Mouse (Mus musculus) 416B (cell line): ENCODE results near the gene Ffar3.
A peak's percentile ranks its signal among the peaks of the same experiment; 100 is the strongest.

ENCODE experiments used
- DNase-seq: peaks from one replicate; pipeline ENCODE4 v3.0.0; 2011; ENCODE audit warnings: low read depth

The Ffar3 gene

DNA sequence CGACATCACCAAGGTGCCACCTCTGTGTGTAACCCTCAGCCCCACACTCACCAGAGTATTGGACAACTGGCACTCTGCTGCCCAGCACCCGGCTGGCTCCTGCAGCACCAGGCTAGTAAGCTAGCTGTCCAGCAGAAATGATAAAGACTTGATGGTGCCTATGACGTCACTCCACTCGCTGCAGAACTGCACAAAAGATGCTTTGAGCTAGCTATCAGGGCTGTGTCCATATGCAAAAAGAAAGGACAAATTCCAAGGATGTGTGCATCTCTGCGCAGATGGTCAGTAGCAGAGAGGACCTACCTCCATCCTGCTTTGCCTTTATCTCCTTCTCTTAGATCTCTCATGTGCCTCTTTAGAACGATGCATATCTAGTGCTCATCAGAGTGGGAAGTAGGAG lies at the start of gene Ffar3:
Gene Ffar3 (minus strand): TSS at position 101 of the 400 bp plus-strand sequence.
- no peak for DNase-seq

DNA sequence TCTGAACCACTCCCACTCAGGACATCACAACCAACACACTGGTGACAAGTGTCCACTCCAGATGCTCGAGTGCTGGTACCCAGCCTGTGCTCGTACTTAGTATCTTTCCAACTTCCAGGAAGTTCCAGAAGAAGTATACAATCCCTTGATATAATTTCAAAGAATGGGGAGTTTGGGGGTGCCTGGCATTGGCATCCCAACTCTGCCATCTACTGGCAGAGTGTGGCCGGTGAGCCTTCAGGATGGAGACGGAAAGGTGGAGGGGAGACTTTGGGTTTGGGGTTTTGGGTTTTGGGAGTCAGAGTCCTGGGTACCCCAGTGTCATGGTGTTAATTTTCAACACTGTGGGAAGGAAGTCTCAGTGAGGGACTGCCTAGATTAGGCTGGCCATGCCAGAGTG lies 48.1 kb upstream of the Ffar3 start:
- peak; percentile 41 for DNase-seq

- no peak for DNase-seq
Measured at GRCm38 (mm10) chr7:30895217-30895616, 39.2 kb upstream of the Ffar3 start.

GRCm38 (mm10) chr7:30892515-30892914 lies 36.5 kb upstream of the Ffar3 start:
- DNase-seq = no peak

GRCm38 (mm10) chr7:30891746-30892145 lies 35.8 kb upstream of the Ffar3 start:
- DNase-seq = no peak

DNA sequence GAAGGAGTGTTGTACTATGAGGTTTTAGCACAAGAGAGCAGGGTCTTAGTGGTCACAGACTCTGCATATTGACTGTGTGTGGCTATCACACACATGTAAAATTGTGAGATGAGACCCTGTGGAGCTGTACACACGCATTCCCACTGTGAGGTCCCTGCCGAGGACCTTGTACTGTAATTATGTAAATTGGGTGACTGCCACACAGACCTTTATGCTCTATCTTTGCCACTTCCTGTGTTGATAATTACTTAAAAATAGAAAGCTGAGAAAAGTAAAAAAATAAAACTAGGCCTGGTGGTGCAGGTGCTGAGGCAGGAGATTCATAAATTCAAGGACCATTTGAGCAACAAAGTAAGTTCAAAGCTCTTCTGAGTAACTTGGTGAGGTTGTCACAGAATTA lies 34.7 kb upstream of the Ffar3 start:
- DNase-seq = no peak

- no peak for DNase-seq
Measured at GRCm38 (mm10) chr7:30888786-30889185, 32.8 kb upstream of the Ffar3 start.

DNA sequence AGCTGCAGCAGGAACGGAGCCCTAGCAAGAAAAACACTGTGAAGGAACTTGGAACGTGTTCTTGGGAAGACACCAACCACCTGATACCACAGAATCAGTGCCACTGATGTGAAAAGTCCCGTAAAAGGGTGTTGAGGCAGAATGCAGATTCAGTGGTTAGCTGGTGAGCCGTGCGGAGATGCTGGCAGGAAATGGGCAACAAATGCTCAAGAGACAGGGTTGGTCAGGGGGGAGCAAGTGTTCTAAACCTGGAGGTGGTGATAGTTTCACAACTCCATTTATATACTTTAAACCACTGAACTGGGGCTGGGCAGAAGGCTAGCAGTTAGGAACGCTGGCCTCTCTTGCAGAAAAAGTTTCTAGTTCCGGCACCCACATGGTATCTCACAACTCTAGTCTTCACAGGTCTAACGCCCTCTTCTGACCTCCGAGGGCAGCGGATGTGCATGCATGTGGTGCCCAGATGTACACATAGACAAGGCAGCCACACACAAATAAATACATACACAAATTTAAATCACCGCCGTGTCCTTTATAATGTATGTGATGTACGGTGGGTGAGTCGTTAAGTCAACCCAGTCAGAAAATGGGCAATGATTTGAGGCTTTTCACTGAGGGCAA lies 31.7 kb upstream of the Ffar3 start:
- peak; percentile 68 for DNase-seq

GRCm38 (mm10) chr7:30886852-30887251 lies 30.9 kb upstream of the Ffar3 start:
- peak; percentile 86 for DNase-seq

- no peak for DNase-seq
Measured at GRCm38 (mm10) chr7:30884047-30884446, 28.1 kb upstream of the Ffar3 start.

- DNase-seq = no peak
Measured at GRCm38 (mm10) chr7:30881367-30881766, 25.4 kb upstream of the Ffar3 start.

DNA sequence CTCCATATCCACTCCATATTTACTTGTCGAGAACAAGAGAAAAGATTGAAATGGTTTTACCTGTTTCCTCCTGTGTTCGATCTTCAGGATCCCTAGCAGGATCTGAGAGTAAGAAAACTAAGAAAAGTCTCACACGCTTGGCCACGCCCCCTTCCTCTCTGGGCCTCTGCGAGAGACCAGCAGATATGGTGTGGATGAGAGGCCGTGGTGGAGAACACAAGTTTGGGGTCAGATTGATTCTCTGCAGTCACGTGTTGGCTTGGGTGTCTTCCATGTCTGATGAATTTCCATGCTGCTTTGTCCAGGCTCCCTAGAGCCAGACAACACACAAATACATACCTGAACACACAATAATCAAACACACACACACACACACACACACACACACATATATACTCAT lies 24.2 kb upstream of the Ffar3 start, which contains the start of gene Cd22:
Gene Cd22 (minus strand): TSS at position 167 of the 400 bp plus-strand sequence.
- DNase-seq = peak; percentile 45

DNA sequence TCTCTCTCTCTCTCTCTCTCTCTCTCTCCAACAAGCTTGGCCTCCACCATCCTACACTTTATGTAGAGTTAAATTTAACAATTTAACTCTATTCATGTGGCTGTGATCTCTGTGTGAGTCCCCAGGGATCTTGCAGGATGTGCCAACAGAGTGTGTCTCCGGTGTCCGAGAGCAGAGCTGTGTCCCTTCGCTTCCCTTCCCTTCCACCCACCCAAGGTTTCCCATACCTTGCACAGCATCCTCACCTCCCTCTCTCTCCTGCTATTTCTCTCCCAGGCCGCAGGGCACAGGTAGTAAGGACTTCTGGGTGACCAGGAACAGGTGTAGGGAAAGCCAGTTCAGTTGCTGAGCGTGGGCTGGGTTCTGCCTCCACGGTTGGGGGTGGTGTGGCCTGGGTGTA lies 23.0 kb upstream of the Ffar3 start:
- DNase-seq = no peak

DNA sequence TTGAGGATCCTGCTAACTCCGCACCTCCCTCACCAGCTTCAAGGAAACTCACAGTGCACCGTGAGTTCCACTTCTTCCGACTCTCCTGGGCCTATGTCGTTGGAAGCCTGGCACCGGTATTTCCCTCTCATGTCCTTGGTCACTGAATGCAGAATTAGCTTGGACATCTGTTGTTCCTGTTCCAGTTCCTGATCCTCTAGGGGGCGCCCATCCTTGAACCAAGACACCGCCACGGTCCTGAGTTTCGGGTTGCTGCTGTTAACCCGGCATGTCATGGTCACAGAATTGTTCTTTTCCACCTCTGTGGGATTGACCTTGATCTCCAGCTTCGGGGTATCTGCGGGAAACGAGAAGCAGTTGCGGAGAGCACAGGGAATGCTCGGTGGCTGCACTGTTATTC lies 17.1 kb upstream of the Ffar3 start:
- DNase-seq = peak; percentile 78

- no peak for DNase-seq
Measured at GRCm38 (mm10) chr7:30863386-30863785, 7.4 kb upstream of the Ffar3 start.

DNA sequence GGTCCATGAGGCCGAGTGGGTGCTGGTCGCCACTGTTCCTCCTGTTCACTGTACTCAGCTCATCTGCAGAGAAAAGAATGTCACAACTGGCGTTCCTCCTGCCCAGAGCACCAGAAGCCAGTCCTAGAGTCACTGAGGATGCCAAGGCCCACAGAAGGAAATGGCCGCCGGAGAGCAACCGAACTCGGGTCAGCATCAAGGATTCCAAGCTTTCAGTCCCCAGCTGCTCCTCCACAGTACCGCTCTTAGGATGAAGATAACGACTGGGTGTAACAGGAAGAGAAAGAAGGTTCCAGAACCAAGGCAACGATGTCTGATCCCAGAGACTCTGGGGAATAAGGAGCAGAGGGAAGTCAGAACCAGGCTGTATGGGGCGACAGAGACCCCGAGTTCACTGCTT lies 5.5 kb upstream of the Ffar3 start, which contains the start of gene Ffar1:
Gene Ffar1 (minus strand): TSS at position 101 of the 400 bp plus-strand sequence.
- DNase-seq = no peak

- peak; percentile 85 for DNase-seq
Measured at GRCm38 (mm10) chr7:30859635-30860402, 3.8 kb upstream of the Ffar3 start.

- DNase-seq = peak; percentile 92
Measured at GRCm38 (mm10) chr7:30859290-30859634, 3.3 kb upstream of the Ffar3 start.

DNA sequence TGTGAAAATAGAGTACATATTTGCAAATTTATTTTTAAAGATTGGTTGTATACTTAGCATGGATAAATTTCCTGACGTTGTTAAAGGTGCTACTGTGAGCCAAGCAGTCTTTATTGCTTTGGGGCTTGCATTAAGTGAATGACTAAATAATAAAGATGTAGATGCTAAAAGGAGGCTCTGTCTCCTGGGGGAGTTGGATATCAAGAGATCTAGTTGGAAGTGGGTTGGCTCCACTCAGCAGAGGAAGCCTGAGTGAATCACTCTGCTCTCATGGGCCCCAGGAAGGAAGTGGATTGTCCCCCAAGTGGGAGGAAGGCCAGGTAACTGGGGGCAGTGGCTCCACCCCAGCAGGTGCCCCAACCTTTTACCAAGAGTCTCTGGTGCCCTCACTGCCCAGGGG lies 1.8 kb upstream of the Ffar3 start:
- DNase-seq = peak; percentile 56

DNA sequence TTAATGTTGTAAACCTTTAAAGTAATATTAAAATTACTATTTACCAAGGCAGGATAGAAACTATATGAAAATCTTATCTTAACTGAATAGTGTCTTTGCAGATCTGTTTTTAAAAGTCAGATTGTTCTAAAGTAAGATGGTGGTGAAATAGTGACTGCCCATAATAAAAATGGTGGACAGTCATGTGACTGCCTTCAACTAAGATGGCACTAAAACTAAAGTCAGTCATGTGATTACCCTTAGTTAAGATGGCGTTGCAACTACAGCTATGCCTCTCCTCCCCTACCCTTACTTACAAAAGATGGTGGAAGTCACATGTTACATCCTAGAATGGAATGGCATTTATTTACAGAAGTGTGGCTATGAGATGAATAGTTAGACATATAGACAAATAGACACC lies 4.6 kb downstream of the Ffar3 start:
- no peak for DNase-seq

GRCm38 (mm10) chr7:30847934-30848333 lies 8.0 kb downstream of the Ffar3 start:
- peak; percentile 69 for DNase-seq

DNA sequence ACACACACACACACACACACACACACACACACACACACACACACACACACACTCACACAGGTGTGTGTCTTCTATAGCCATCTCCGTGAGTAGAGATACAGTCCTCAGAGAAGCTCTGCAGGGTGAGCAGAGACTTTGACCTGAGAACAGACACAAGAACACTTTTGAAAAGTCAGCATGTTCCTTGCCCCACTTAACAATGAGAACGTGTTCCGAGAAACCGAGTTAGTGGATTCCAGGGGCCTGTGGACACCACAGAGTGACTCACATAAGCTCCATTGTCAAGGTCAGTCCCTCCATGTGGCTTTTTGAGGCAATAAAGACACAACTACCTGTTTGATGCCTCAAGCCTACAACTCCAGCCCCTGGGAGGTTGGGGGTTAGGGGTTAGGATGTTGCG lies 8.6 kb downstream of the Ffar3 start:
- DNase-seq = peak; percentile 85

GRCm38 (mm10) chr7:30846505-30847053 lies 9.4 kb downstream of the Ffar3 start:
- peak; percentile 91 for DNase-seq
